Mouse (Mus musculus) liver, embryonic 14.5 days (tissue): ENCODE data around the gene Pde11a.

ENCODE experiments used
- CTCF ChIP-seq: IDR thresholded peaks from 2 replicates; pipeline ENCODE4 v1.5.1; 2016; ENCODE audit warnings: antibody characterized with exemption, low read depth, control low read depth
- EP300 ChIP-seq: IDR thresholded peaks from 2 replicates; pipeline ENCODE4 v1.6.1; 2016; ENCODE audit warnings: antibody characterized with exemption, low read depth

DNA sequence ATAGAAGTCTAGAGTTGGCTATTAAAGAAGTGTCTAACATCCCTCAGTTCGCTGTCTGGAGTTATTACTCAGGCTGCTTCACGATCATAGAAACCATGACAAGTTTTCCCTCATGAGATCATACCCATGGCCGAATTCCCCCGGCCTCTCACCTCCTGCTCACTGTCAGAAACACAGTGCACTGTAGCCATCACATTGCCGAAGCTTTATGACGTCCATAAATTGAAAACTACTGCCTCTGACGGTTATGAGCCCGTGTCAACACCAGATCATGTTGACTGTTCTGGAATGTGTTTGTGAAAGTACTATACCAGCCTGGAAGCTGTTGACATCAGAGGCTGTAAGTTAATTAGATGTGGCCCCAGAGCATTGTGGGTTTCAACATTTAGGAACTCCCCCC lies 387.9 kb downstream of the Pde11a start:
- TF ChIP-seq CTCF (no peak), EP300 (no peak)
